Mouse (Mus musculus) layer of hippocampus, adult 9-11 months (tissue): ENCODE results near the gene C530008M17Rik.
"Not testable (repeated sequence)": the region's sequence is repeated elsewhere in the genome, so short reads cannot be mapped to it uniquely, and the experiment has no call there.

ENCODE experiments used
- DNase-seq: peaks from one replicate; pipeline ENCODE4 v3.0.0; 2022

Gene C530008M17Rik

GRCm38 (mm10) chr5:76910807-76911206 is 254.5 kb downstream of the C530008M17Rik start:
- no peak for DNase-seq

- not testable (repeated sequence) for DNase-seq
Measured at GRCm38 (mm10) chr5:76912522-76912921, 256.2 kb downstream of the C530008M17Rik start.

GRCm38 (mm10) chr5:76922833-76923232 is 266.5 kb downstream of the C530008M17Rik start:
- no peak for DNase-seq
